Mouse (Mus musculus) spleen, adult 12 weeks (tissue): ENCODE data around the gene Adra1b.
A peak's percentile ranks its signal among the peaks of the same experiment; 100 is the strongest.

Source experiments
- DNase-seq: peaks from one replicate; pipeline ENCODE4 v3.0.0; 2022; ENCODE audit warnings: low spot score

Gene Adra1b

GRCm38 (mm10) chr11:43820552-43821460 is 80.2 kb downstream of the Adra1b start:
- no peak for DNase-seq

- no peak for DNase-seq
Observed at GRCm38 (mm10) chr11:43817368-43817923, 83.6 kb downstream of the Adra1b start.

DNA sequence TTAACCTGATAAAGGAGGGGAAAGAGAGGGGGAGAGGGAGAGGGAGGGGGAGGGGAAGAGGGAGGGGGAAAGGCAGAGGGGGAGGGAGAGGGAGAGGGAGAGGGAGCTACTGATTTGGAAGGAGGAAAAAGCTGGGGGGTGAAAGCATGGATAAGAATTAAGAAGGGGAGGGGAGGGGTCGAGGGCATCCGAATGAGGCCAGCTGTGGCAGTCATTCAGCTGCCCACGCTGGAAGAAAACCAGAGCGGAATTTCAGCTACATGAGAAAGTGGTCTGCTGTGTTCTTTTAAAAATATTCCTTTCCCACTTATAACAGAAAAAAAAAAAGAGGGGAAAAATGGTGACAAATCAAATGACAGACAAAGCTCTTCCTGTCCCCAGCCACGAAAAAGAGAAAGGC is 88.5 kb downstream of the Adra1b start:
- no peak for DNase-seq

GRCm38 (mm10) chr11:43807732-43808131 is 93.3 kb downstream of the Adra1b start:
- no peak for DNase-seq

- DNase-seq, result no peak
Observed at GRCm38 (mm10) chr11:43795992-43796391, 105.0 kb downstream of the Adra1b start.

- no peak for DNase-seq
Observed at GRCm38 (mm10) chr11:43790446-43790845, 110.6 kb downstream of the Adra1b start.

DNA sequence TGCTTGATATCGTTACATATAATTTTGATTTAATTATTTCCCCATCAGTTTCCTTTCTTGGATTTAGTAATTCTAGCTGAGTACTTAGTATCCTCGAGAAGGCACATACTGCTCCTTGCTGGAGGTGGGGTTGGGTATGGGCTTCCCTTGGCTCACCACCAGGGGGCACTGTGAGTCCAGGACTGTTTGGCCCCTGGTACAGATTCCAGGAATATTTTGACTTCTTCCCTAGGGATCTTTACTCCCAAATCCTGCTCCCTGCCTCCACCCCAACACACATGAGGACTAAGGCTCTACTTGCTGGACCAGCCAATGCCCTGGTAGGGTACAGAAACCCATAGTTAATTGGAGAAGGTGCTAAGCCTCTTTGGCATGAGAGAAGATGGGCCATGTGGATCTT is 117.2 kb downstream of the Adra1b start:
- peak; percentile 13 for DNase-seq

- no peak for DNase-seq
Observed at GRCm38 (mm10) chr11:43783106-43783505, 117.9 kb downstream of the Adra1b start.

DNA sequence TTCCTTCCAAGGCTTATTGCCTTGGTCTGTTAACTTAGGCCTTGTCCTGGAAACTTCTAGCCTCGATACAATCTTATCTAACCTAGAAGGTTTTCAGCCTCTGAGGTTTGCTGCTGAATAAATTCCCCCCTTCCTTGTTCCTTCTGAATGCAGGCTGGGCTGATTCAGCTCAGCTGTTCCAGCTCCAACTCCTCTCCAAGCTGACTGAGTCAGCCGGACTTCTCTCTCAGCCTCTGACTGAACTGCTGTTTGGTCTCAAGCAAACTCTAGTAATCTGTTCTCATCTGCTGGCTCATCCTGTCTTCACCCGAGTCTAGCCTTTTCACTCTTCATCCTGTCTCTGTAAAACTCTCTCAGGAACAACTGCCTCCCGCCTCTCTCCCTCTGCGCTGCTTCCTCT is 121.5 kb downstream of the Adra1b start:
- DNase-seq, result no peak

DNA sequence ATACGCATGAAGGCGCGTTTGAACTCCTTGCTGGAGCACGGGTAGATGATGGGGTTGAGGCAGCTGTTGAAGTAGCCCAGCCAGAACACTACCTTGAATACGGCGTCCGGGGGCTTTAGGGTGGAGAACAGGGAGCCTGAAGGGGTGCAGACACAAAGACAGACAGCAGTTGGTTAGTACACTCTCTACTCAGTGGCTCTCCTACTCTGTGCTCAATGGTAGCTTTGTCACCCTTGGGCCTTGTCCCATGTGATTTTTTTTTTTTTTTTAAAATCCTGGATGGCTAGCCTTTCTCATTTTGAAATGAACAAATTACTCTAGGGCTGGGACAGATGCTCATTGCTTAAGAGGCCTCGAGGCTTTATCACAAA is 124.7 kb downstream of the Adra1b start:
- DNase-seq, result no peak

DNA sequence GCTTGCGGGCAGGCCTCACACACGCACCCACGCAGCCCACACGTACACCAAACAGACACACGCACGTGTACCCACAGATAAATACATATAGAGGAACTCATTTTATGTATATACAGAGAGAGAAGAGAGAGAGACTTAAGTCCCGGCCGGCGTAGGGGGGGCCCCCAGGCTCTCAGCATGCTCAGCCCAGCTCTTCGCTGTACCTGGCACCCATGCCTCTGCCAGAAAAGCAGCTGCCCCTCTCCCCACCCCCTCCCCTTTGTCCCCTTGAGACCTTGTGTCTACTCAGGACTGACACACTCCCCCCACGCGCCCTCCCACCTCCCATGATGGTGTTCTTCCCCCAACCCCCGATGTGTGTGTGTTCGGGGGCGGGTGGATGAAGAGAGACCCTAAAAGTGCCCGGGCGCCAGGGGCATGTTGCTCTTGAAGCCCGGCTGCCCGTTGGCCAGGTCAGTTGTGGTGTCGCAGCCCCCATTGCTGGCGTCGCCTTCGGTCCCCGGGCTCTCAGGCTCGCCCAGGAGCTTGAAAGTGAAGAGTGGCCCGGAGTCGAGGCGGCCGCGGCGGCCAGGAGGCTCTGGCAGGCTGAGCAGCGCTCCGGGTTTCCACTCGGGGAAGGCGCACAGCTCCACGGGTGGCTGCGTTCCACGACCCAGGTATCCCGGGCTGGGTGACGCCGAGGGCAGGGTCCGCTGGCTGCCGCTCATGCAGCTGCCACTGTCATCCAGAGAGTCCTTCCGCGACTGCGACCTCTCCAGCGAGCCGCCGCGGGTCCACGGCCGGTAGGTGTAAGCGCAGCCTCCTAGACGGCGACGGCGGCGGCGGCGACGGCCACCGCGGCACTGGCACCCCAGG is 125.3 kb downstream of the Adra1b start:
- DNase-seq, result no peak

DNA sequence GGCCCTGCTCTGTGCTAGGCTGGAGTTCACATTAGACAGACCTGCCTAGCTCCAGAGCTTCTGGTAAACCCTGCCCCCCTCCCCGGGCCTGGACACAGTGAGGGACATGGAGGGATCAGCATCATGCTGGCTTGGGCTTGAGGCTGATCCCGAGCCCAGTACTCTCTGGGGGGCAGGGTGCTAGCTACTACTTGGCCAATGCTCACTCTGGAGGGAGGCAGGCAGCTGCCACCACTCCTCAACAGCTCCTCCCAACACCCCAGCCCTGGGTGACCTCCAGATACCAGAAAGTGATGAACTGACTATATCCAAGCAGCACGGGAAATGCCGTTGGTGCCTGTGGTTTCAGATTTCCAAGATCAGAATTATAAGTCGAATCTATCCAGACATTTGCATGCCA is 127.3 kb downstream of the Adra1b start:
- no peak for DNase-seq

DNA sequence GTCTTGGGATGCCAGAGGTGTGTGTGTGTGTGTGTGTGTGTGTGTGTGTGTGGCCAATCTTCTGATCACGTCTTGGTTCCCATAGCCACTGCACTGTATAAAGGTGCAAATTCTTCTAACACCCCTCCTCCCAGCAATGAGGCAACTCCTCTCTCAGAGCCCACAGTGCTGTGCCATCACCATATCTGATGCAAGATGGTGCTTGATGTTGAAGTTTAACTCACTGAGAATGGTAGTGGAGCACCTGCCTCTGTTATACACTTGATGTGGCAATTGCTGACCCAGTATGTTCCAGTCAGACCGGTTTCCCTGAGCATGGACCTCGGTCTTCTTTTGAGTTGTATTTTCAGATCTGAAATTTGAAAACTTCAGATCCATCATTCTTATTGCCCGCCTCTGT is 130.9 kb downstream of the Adra1b start:
- DNase-seq, result no peak

- DNase-seq, result no peak
Observed at GRCm38 (mm10) chr11:43767749-43768148, 133.3 kb downstream of the Adra1b start.

DNA sequence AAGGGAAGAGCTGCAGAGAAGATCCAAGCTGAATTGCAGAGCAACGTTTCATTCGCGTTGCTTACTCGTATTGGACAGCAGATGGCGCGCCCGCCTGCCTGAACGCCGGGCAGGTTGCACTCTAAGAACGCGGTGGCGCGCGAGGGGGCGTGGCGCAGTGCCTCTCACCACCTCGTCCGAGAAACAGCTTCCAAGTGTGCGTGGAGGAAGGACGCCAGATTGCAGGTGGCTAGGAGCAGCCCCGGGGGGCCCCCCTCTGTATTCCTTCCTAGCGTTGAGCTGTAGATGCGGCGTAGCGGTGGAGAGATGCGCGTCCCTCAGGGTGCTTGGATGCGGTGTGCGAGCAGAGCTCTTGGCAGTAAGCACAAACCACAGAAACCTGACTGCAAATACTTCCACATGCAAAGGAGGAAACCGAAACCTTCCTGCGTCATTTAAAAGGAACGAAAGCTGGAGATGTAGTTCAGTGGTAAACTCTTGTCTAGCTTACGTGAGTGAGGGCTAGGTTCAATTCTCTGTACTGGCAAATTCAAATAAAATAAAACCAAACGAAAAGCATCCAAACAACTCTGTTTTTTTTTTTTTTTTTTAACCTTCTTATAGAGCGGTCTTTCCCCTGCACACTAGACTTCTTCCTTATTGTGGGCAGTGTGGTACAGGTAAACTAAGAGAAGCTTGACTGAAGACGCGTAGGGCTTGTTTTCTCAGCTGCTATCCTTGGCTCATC is 133.9 kb downstream of the Adra1b start:
- peak; percentile 52 for DNase-seq

- no peak for DNase-seq
Observed at GRCm38 (mm10) chr11:43758436-43758835, 142.6 kb downstream of the Adra1b start.

DNA sequence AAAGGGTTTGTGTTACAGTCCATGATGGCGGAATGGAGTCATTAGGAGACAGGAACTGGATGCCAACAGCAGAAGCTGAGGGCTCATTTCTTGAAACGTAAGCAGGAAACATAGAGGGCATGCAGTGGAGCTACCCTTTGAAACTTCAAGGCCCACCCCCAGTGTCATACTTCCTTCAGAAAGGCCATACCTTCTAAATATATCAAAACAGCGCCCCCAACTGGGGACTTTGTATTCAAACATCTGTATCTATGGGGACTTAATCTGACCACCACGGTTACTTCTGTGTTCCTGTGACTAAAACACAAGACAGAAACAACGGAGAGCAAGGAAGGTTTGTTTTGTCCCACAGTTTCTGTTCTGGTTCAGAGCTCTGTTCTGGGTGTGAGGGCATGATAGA is 145.6 kb downstream of the Adra1b start:
- DNase-seq, result no peak

DNA sequence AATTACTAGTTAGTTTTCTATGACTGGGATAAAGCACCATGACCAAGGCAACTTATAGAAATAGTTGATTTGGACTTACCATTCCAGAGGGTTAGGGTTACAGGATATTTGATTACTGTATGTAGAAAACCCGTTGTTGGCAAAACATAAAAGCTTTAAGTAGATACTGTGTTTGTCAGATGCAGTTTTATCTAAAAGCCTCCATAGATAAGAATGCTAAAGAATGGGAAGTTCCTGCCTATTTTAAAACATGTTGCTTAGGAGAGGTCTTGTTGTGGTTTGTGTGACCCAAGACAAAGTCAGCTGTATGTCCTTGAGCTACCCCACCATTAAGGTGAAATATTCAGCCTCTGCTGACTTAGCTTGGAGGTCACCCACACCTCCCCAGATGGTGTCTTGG is 146.4 kb downstream of the Adra1b start:
- no peak for DNase-seq

DNA sequence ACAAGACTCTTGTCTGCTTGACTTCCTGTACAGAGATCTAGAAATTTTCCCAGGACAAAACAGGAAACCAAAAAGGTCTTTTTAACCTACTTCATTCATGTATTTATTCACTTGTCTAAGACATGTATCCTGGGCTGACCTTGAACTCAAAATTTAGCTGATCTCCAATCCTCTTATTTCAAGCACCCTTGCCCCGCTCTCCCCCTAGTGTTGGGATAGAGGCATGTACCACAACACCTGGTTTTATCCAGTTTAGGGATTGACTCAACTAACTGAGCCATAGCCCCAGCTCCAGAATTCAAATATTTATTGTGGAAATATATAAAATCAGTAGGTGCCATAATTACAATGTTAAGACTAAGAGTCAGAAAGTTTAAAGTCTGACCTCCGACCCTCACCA is 149.5 kb downstream of the Adra1b start:
- no peak for DNase-seq

DNA sequence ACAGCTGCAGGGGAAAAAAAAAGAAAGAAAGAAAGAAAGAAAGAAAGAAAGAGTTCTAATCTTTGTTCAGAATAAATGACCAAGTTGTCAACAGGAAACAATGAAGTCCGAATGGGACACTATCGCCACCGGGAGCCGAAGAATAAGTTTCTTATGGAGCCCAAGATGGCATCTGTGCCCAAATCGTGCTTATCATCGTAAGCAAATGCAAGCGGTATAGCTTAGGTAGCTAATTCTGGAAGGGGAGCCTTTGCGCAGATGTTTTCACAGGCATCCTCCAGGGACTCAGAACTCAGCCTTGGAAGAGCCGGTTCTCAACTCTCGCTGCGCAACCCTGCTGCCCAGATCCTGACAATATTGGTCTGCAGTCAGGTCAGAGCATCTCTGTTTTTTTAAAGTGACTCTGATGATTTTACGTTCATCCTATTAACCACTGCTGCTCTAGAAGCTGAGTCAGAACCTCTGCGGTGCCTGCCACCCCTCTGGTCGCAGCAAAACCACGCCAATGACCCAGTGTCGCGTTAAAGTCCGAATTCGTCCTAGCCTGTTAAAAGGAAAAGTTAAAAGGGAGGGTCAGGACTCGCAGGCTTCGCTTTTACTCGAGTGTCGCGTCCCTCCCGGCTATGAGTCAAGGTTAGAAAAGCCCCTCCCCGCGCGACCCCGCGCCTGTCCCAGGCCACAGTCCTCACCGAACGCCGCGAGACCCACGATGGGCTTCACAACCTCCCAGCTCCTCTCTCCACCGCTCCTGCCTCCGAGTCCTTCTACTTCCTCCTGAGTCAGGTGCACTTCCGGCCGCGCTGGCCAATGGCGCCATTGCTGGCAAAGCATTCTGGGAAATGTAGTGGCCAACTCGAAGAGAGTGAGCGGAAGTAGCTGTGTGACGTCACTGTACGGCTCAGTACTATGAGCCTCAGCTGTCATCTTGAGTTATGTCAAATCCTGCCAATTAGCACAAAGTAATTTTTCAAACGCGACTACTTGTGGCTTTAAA is 153.5 kb downstream of the Adra1b start, which contains the start of gene Ttc1:
Gene Ttc1 (minus strand): TSS at position 776 of the 994 bp plus-strand sequence.
- peak; percentile 89 for DNase-seq
